Mouse (Mus musculus): Measurements from ENCODE around the gene Slc15a4. TPM values are rescaled to one million over a fixed set of nuclear protein-coding genes. Genes with fewer than 3 reads are reported as not detected.

The Slc15a4 gene
- 22.8 and 27.3 TPM in 2 replicates for polyA plus RNA-seq (2014; fragmentation: Nextera tagmentation; extraction: Ambion mirVana)

GRCm38 (mm10) chr5:127632167-127633145 is at the start of gene Slc15a4, which contains the start of gene Glt1d1:
Slc15a4 (minus strand) TSS chr5:127632897.
Glt1d1 (plus strand) TSS chr5:127632262.
- Histone ChIP-seq H3K9ac (replicated peaks; ENCODE audit: low read length) (peak within 1 kb of the TSS; percentile 92), H3K4me2 (ENCODE audit: low read length) (peak within 1 kb of the TSS; percentile 97), H3K27me3 (ENCODE audit: control insufficient read depth, insufficient read depth, low read length) (no peaks in the 10 kb centered on the region), H3K4me3 (replicated peaks; ENCODE audit: low read depth, low read length) (peak within 1 kb of the TSS; percentile 59), H3K27ac (replicated peaks; ENCODE audit: low read depth, low read length) (peak within 1 kb of the TSS; percentile 66), H3K9me3 (ENCODE audit: control insufficient read depth, low read length) (no peaks in the 10 kb centered on the region), H3K36me3 (ENCODE audit: control insufficient read depth, insufficient read depth, low read length) (no peaks in the 10 kb centered on the region), H3K4me1 (ENCODE audit: control insufficient read depth, insufficient read depth, low read length) (no peaks in the 10 kb centered on the region)
- DNase-seq (peak; percentile 74), ATAC-seq (ENCODE audit: low FRiP score, low TSS enrichment) (peak; percentile 70; the same call in 1 of the 2 replicates)
- WGBS, result under 1% methylated on average over 61 of the region's 62 CpGs

GRCm38 (mm10) chr5:127678501-127678900 is 45.8 kb upstream of the Slc15a4 start:
- no peak for DNase-seq
- H3K9me3 ChIP-seq (ENCODE audit: control insufficient read depth, low read length), result no peaks in the 10 kb centered on the region
- H3K36me3 ChIP-seq (ENCODE audit: control insufficient read depth, insufficient read depth, low read length), result no peaks in the 10 kb centered on the region
- ATAC-seq (ENCODE audit: low FRiP score, low TSS enrichment), result no peak
- H3K27ac ChIP-seq (replicated peaks; ENCODE audit: low read depth, low read length), result no peak overlapping the region
- H3K4me3 ChIP-seq (replicated peaks; ENCODE audit: low read depth, low read length), result no peak overlapping the region
- H3K27me3 ChIP-seq (ENCODE audit: control insufficient read depth, insufficient read depth, low read length), result no peaks in the 10 kb centered on the region
- H3K4me1 ChIP-seq (ENCODE audit: control insufficient read depth, insufficient read depth, low read length), result no peaks in the 10 kb centered on the region
- H3K9ac ChIP-seq (replicated peaks; ENCODE audit: low read length), result no peak overlapping the region
- 98% methylated on average over 5 of the region's 5 CpGs for WGBS
- H3K4me2 ChIP-seq (ENCODE audit: low read length), result no peak overlapping the region

GRCm38 (mm10) chr5:127677561-127677960 is 44.9 kb upstream of the Slc15a4 start:
- Histone ChIP-seq H3K4me3 (replicated peaks; ENCODE audit: low read depth, low read length) (no peak overlapping the region), H3K36me3 (ENCODE audit: control insufficient read depth, insufficient read depth, low read length) (no peaks in the 10 kb centered on the region), H3K27ac (replicated peaks; ENCODE audit: low read depth, low read length) (no peak overlapping the region), H3K4me2 (ENCODE audit: low read length) (no peak overlapping the region), H3K9ac (replicated peaks; ENCODE audit: low read length) (no peak overlapping the region), H3K4me1 (ENCODE audit: control insufficient read depth, insufficient read depth, low read length) (no peaks in the 10 kb centered on the region), H3K9me3 (ENCODE audit: control insufficient read depth, low read length) (no peaks in the 10 kb centered on the region), H3K27me3 (ENCODE audit: control insufficient read depth, insufficient read depth, low read length) (no peaks in the 10 kb centered on the region)
- WGBS, result 95% methylated on average over 2 of the region's 2 CpGs
- ATAC-seq (ENCODE audit: low FRiP score, low TSS enrichment) (no peak), DNase-seq (no peak)

GRCm38 (mm10) chr5:127673913-127674312 is 41.2 kb upstream of the Slc15a4 start:
- Histone ChIP-seq H3K27ac (replicated peaks; ENCODE audit: low read depth, low read length) (no peak overlapping the region), H3K4me1 (ENCODE audit: control insufficient read depth, insufficient read depth, low read length) (no peaks in the 10 kb centered on the region), H3K27me3 (ENCODE audit: control insufficient read depth, insufficient read depth, low read length) (no peaks in the 10 kb centered on the region), H3K9ac (replicated peaks; ENCODE audit: low read length) (no peak overlapping the region), H3K4me3 (replicated peaks; ENCODE audit: low read depth, low read length) (no peak overlapping the region), H3K36me3 (ENCODE audit: control insufficient read depth, insufficient read depth, low read length) (no peaks in the 10 kb centered on the region), H3K9me3 (ENCODE audit: control insufficient read depth, low read length) (no peaks in the 10 kb centered on the region), H3K4me2 (ENCODE audit: low read length) (no peak overlapping the region)
- 93% methylated on average over 8 of the region's 8 CpGs for WGBS
- ATAC-seq (ENCODE audit: low FRiP score, low TSS enrichment), result no peak
- no peak for DNase-seq

- 93% methylated on average over 5 of the region's 5 CpGs for WGBS
- no peak overlapping the region for H3K4me2 ChIP-seq (ENCODE audit: low read length)
- H3K27ac ChIP-seq (replicated peaks; ENCODE audit: low read depth, low read length), result no peak overlapping the region
- H3K27me3 ChIP-seq (ENCODE audit: control insufficient read depth, insufficient read depth, low read length), result no peaks in the 10 kb centered on the region
- ATAC-seq (ENCODE audit: low FRiP score, low TSS enrichment) (no peak), DNase-seq (no peak)
- no peaks in the 10 kb centered on the region for H3K36me3 ChIP-seq (ENCODE audit: control insufficient read depth, insufficient read depth, low read length)
- peaks cover 4% of the 10 kb centered on the region; the same call in 1 of the 2 replicates for H3K9me3 ChIP-seq (ENCODE audit: control insufficient read depth, low read length)
- H3K4me1 ChIP-seq (ENCODE audit: control insufficient read depth, insufficient read depth, low read length), result no peaks in the 10 kb centered on the region
- H3K9ac ChIP-seq (replicated peaks; ENCODE audit: low read length), result no peak overlapping the region
- no peak overlapping the region for H3K4me3 ChIP-seq (replicated peaks; ENCODE audit: low read depth, low read length)
These were observed 28.3 kb upstream of the Slc15a4 start for GRCm38 (mm10) chr5:127660979-127661378.

- no peak overlapping the region for H3K9ac ChIP-seq (replicated peaks; ENCODE audit: low read length)
- DNase-seq (no peak), ATAC-seq (ENCODE audit: low FRiP score, low TSS enrichment) (no peak)
- H3K36me3 ChIP-seq (ENCODE audit: control insufficient read depth, insufficient read depth, low read length), result no peaks in the 10 kb centered on the region
- H3K27me3 ChIP-seq (ENCODE audit: control insufficient read depth, insufficient read depth, low read length), result no peaks in the 10 kb centered on the region
- no peaks in the 10 kb centered on the region for H3K4me1 ChIP-seq (ENCODE audit: control insufficient read depth, insufficient read depth, low read length)
- H3K4me2 ChIP-seq (ENCODE audit: low read length), result no peak overlapping the region
- 71% methylated on average over 5 of the region's 5 CpGs for WGBS
- H3K9me3 ChIP-seq (ENCODE audit: control insufficient read depth, low read length), result peaks cover 4% of the 10 kb centered on the region; the same call in 1 of the 2 replicates
- no peak overlapping the region for H3K27ac ChIP-seq (replicated peaks; ENCODE audit: low read depth, low read length)
- H3K4me3 ChIP-seq (replicated peaks; ENCODE audit: low read depth, low read length), result no peak overlapping the region
These were observed 27.6 kb upstream of the Slc15a4 start for GRCm38 (mm10) chr5:127660267-127660666.

GRCm38 (mm10) chr5:127659312-127659711 is 26.6 kb upstream of the Slc15a4 start:
- Histone ChIP-seq H3K9me3 (ENCODE audit: control insufficient read depth, low read length) (peaks cover 4% of the 10 kb centered on the region; the same call in 1 of the 2 replicates), H3K27ac (replicated peaks; ENCODE audit: low read depth, low read length) (no peak overlapping the region), H3K4me3 (replicated peaks; ENCODE audit: low read depth, low read length) (no peak overlapping the region), H3K9ac (replicated peaks; ENCODE audit: low read length) (no peak overlapping the region), H3K4me1 (ENCODE audit: control insufficient read depth, insufficient read depth, low read length) (no peaks in the 10 kb centered on the region), H3K36me3 (ENCODE audit: control insufficient read depth, insufficient read depth, low read length) (no peaks in the 10 kb centered on the region), H3K27me3 (ENCODE audit: control insufficient read depth, insufficient read depth, low read length) (no peaks in the 10 kb centered on the region), H3K4me2 (ENCODE audit: low read length) (no peak overlapping the region)
- ATAC-seq (ENCODE audit: low FRiP score, low TSS enrichment), result no peak
- no peak for DNase-seq
- WGBS, result 89% methylated on average over 3 of the region's 3 CpGs

- no peak for ATAC-seq (ENCODE audit: low FRiP score, low TSS enrichment)
- Histone ChIP-seq H3K4me3 (replicated peaks; ENCODE audit: low read depth, low read length) (no peak overlapping the region), H3K36me3 (ENCODE audit: control insufficient read depth, insufficient read depth, low read length) (no peaks in the 10 kb centered on the region), H3K9me3 (ENCODE audit: control insufficient read depth, low read length) (peaks cover 4% of the 10 kb centered on the region; the same call in 1 of the 2 replicates), H3K9ac (replicated peaks; ENCODE audit: low read length) (no peak overlapping the region), H3K27ac (replicated peaks; ENCODE audit: low read depth, low read length) (no peak overlapping the region), H3K27me3 (ENCODE audit: control insufficient read depth, insufficient read depth, low read length) (no peaks in the 10 kb centered on the region), H3K4me2 (ENCODE audit: low read length) (no peak overlapping the region), H3K4me1 (ENCODE audit: control insufficient read depth, insufficient read depth, low read length) (no peaks in the 10 kb centered on the region)
- no peak for DNase-seq
- 85% methylated on average over 2 of the region's 2 CpGs for WGBS
These were observed 25.6 kb upstream of the Slc15a4 start for GRCm38 (mm10) chr5:127658257-127658656.

- H3K27ac ChIP-seq (replicated peaks; ENCODE audit: low read depth, low read length), result no peak overlapping the region
- no peaks in the 10 kb centered on the region for H3K9me3 ChIP-seq (ENCODE audit: control insufficient read depth, low read length)
- H3K9ac ChIP-seq (replicated peaks; ENCODE audit: low read length), result no peak overlapping the region
- H3K4me3 ChIP-seq (replicated peaks; ENCODE audit: low read depth, low read length), result no peak overlapping the region
- H3K4me1 ChIP-seq (ENCODE audit: control insufficient read depth, insufficient read depth, low read length), result no peaks in the 10 kb centered on the region
- ATAC-seq (ENCODE audit: low FRiP score, low TSS enrichment), result no peak
- no peak overlapping the region for H3K4me2 ChIP-seq (ENCODE audit: low read length)
- H3K27me3 ChIP-seq (ENCODE audit: control insufficient read depth, insufficient read depth, low read length), result no peaks in the 10 kb centered on the region
- DNase-seq, result no peak
- no peaks in the 10 kb centered on the region for H3K36me3 ChIP-seq (ENCODE audit: control insufficient read depth, insufficient read depth, low read length)
These were observed 16.4 kb upstream of the Slc15a4 start for GRCm38 (mm10) chr5:127649077-127649476.

All from midbrain, embryonic 14.5 days (tissue).